Mouse (Mus musculus) left cerebral cortex, adult 11 months (tissue): ENCODE measurements around the gene Ddx41.
"Not testable (repeated sequence)": the region's sequence is repeated elsewhere in the genome, so short reads cannot be mapped to it uniquely, and the experiment has no call there.

Source experiments
- DNase-seq: peaks from one replicate; pipeline ENCODE4 v3.0.0; 2022; ENCODE audit warnings: low spot score

Ddx41 gene

DNA sequence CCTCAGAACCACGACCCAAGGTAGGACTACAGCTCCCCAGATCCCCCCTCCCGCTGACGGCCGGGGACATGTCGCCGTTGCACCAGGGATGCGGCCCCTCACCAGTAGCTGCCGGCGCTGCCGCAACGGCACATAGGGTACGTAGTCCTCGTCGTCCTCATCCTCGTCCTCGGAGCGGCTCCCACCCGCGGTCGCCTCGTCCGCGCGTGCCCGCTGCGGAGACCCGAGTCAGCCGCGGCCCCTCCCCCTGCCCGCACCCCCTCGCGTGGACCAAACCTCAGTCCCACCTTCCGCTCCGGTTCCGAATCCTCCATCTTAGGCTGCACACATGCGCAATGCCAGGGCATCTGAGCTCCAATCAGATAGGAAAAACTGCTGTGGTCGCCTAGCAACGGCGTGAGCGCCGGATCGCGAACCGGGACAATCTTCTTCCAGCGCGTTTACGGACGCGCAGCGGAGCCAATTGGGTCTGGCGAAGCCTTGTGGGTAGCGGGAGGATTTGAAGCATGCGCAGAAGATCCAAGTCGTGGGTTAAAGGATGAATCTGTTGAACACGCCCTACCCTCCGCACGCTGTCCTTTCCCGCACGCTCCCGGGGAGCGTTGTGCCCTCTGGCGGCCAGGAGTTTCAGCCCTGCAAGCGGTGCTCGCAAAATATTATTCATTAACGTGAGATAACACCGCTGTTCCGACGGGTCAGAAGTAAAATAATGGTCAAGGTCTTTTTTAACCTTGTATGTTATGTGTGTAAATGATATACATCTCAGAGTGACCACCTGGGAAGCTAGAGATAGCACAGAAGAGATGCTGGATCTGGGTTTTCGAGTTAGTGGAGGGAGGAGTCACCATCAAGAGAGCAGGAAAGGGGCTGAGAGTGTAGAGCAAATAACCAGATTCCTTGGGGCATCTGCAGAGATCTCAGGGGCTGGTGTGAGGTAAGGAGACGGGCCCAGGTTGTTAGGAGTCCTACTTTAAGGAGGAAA is at the start of gene Ddx41:
Gene Ddx41, minus strand, starts transcription at position 465 of the 982 bp plus-strand sequence.
- peak; percentile 100 for DNase-seq

GRCm38 (mm10) chr13:55578086-55578485 is 41.6 kb upstream of the Ddx41 start:
- DNase-seq = no peak

GRCm38 (mm10) chr13:55576872-55577271 is 40.4 kb upstream of the Ddx41 start:
- not testable (repeated sequence) for DNase-seq

DNA sequence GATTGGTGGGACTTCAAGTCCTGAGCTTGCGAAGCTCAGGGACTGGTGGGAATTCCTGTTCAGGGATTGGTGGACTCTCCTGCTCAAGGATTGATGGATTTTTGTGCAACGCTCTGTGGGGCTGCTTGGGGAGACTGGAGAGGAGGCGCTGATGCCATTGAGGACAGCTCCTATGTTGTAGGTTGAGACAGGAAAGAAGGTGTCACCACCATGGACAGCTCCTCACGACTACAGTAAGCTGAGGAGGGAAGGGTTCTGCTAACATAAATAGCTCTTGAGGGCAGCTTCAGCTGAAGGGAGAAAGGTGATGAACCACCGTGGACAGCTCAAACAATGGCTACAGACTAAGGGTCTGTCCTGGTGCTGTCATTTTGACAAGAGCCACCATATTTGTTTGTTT is 39.5 kb upstream of the Ddx41 start:
- no peak for DNase-seq

DNA sequence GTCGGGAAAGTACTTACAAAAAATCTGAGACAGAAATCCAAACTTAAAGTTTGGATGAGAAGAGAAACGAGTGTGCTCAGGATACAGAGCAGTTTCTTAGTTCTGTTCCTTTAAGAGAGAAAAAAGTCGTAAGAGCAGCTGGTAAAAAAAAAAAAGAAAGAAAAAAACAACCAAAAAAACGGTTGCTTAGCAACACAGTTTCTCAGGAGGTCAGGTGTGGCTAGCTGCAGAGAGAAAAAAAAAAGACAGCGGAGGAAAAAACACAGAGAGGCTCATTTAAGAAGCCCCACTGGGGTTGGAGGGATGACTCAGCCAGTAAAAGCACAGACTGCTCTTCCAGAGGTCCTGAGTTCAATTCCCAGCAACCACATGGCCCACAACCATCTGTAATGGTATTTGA is 37.9 kb upstream of the Ddx41 start:
- no peak for DNase-seq

DNA sequence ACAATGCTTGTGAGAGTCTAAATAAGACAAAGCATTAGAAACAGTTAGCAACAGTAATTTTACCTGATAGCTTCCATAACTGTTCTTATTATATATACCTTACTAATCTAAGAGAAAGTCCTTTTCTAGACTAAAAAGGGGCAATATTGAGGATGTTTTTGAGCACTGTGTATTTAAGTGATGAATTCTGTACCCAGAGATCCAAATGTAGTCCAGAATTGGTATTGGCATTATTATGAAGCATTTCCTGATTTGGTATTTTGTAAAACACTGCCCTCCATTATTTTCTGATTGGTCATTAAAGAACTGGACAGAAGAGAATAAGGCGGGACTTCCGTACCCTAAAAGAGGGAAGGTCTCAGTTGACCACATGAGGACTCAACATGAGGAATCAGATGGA is 37.0 kb upstream of the Ddx41 start, which contains the start of gene Tmed9:
Gene Tmed9, plus strand, starts transcription at position 301 of the 400 bp plus-strand sequence.
- DNase-seq = no peak

DNA sequence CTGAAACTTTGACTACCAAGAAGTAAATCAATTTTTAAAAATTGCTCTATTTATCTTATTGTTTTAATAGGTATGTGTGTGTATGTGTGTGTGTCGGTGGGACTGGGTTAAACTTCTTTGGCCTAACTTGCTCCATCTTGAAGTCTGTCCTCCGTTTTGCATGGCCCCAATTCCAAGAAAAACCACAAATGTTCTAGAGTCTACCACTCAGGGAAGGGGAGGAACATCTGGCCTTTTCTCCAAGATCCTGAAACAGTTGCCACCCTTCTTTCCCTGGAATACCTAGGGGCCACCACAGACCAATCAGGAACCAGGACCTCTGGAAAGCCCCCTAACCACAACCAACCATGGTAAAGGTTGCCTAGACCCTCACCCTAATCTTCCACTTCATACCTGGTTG is 35.5 kb upstream of the Ddx41 start:
- DNase-seq = no peak

DNA sequence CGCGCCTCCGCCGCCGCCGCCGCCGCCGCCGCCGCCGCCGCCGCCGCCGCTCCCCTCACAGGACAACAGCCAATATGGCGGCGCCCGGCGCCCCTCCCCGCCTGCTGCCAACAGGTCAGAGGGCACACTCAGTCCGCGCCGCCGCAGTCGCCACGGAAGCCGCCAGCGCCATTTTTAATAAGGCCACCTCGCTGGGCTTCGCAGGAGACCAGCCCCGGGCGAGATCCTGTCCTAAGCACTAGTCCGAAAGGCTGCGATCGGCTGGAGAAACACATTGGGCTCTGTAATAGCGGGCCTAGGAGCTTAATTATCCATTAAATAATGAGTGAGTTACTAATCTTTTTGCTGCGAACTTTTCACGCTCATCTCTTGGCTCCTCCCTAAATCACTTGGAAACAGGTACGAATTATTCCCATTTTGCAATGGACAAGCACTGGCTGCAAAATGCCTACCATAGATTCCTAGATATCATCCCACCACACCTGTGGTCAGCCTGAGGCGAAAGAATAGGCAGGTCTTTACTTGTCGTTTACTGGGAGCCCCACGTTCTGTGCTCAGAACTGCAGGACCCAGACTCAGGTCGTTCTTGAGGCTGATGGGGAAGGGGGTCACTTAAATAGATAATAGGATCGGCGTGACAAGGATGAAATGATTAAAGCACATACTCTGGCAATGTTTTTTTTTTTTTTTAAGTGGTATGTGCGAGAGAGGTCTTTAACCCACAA is 34.7 kb upstream of the Ddx41 start, which contains the start of gene Fam193b:
Gene Fam193b, minus strand, starts transcription at position 94 of the 725 bp plus-strand sequence.
- peak; percentile 89 for DNase-seq

DNA sequence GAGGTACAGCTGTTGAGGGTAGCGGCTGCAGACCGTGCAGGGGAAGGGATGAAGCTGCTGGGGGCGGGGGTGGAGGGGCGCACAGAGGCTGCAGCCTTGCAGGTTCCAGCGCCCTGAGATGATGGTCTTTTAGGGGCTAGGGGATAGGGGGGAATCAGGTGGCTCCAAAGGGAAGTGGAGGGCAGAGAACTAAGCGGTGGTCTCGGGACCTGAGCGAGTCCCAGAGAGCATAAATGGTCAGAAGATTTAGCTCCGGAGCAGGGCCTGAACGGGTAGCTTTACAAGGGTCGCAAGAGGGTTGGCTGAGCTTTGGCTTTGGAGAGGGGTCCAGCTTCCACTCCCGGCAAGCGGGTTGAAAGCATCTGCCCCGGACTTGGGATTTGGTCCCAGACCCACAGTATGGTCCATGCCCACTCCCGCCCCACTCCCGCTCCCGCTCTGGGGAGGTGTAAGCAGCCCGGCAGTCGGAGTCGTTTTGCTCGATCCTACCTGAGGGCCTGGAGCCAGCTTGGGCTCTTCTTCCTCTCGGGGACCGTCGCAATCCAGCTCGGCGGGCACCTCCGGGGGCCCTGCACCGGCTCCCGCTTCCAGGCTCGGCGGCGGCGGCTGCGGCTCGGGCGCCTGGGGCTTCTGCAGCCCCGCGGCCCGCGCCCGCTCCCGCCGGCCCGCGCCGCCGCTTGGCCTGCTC is 34.0 kb upstream of the Ddx41 start:
- DNase-seq = no peak

DNA sequence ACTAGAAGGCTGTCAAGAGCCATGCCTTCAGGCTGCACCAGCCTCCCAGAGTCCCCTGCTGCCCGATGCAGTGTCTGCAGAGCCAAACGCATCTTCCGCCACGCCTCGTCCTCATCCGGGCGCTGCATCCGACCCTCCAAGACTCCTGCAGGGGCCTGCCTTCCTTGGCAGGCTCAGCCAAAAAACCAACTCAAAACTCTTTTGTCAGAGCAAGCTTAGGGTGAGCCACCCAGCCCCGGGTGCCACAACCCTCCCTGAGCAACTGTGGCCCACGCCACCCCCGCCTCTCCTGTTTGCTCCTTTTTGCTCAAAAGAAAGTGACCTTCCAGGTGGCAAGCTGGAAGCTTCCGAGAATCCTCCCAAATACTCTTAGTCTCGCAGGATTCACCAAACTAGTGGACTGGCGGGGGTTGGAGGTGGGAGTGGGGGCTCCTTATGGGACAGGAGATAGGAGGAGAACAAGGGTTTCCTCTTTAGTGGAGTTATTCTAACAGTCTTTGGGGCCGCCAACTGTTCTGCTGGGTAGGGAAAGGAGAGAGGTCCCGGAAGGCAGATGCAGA is 33.3 kb upstream of the Ddx41 start:
- no peak for DNase-seq

DNA sequence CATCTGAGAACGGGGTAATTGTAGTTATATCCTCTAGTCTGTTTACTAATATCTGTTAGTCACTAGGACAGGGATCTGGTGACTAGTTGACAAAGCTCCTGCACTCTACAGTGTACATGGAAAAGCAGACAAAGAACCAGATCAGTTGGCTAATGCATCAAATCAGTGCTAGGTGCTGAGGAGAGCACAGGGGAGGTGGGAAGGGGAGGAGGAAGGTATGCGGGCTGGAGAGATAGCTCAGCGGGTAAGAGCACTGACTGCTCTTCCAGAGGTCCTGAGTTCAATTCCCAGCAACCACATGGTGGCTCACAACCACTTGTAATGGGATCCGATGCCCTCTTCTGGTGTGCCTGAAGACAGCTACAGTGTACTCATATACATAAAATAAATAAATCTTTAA is 32.1 kb upstream of the Ddx41 start:
- not testable (repeated sequence) for DNase-seq

DNA sequence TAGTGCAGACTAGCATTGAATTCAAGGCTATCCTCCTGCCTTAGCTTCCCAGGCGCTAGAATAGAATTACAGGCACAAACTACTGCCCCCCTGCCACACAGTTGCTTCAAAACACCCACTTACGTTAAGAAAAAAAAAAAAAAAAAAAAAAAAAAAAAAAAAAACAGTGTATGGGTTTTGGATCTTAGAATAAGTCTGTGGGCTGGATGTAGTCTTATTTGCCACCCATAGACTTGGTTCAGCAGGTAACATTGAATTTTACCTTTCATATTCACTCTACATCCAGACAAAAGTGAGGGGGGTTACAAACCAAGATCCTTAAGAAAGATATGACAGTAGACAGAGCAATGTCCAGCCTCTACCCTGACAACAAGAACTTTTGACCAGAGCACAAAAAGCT is 31.5 kb upstream of the Ddx41 start:
- DNase-seq = no peak

DNA sequence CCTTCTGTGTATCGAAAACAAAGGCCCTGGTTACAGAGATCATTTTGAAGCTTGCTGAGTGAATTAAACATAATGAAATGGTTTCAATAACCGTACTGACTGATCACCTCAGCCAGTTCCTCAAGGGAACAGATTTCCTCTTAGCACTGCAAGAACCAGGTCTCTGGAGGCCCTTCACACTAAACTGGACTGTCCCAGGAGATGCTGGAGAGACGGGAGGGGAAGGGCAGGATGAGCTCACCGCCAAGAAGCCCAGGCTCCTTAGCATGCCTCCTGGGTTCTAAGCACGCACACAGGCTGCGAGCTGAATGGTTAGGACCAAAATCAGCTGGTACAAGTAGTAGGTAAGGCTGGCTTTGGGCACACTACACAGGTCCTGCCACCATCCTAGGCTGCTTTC is 30.5 kb upstream of the Ddx41 start:
- DNase-seq = no peak

- DNase-seq = no peak
Observed at GRCm38 (mm10) chr13:55563266-55563879, 26.9 kb upstream of the Ddx41 start.

GRCm38 (mm10) chr13:55557499-55557898 is 21.0 kb upstream of the Ddx41 start:
- no peak for DNase-seq

DNA sequence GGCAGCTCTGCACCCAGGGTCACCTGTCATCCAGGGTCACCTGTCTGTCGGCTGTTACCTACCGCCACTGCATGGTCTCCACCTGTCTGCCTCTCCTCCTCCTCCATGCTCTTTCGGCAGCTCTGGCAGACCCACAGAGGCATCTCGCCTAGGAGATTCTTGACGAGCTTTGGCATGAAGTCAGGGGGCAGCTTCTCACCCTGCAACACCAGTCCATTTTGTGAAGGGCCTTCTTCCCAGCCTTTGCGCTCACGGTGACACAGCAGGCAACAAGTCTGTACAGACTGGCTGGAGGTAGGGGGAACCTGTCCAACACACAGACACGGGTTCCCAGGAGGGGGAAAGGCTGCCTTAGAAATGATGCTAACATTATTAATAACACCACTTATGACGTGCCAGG is 19.5 kb upstream of the Ddx41 start:
- no peak for DNase-seq

GRCm38 (mm10) chr13:55549061-55549460 is 12.6 kb upstream of the Ddx41 start:
- DNase-seq = no peak

DNA sequence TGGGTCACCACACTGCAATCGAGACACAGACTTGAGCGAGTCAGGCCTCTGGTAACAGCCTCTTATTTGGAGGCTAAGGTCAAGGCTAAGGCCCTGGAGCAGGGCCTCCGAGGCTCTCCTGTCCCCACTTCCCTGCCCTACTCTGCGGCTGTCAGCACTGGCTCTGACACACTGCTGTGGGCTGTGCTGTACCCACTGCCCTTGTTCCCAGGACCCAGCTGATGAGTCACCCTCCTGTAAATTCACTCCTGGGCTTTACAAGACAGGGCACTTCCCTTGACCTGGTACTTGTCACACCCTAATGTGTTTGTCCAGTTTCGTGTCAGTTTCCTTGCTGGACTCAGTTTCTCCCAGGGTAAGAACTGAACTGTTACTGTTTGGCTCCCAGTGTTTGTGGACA is 12.0 kb upstream of the Ddx41 start:
- DNase-seq = no peak

DNA sequence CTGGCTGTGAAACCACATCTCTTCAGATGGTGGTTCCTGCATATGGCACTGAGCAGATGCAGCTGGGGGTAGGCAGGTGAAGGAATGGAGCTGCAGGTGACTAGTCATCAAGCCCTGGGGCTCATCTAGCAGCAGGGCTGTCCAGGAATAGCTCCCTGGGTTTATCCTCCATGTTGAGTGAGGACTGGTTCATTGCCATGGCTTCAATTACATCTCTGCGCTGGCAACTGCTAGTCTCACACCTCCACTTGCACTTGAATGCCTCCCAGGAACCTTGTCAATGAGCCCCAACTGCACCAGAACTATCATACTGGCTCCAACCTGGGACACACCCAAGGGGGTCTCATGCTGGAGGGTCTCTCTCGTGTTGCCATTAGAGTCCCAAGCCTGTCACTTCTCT is 11.5 kb upstream of the Ddx41 start:
- DNase-seq = no peak

GRCm38 (mm10) chr13:55544792-55545191 is 8.3 kb upstream of the Ddx41 start:
- no peak for DNase-seq

- no peak for DNase-seq
Observed at GRCm38 (mm10) chr13:55543447-55543846, 7.0 kb upstream of the Ddx41 start.

- no peak for DNase-seq
Observed at GRCm38 (mm10) chr13:55542891-55543290, 6.4 kb upstream of the Ddx41 start.
